Mouse (Mus musculus): ENCODE measurements at regions not wholly inside any gene's neighbourhood (a gene's known extent, or its start where the extent isn't known, plus 50 kb on each side); places are given as distances from the start of the nearest gene placed in this dataset.

DNA sequence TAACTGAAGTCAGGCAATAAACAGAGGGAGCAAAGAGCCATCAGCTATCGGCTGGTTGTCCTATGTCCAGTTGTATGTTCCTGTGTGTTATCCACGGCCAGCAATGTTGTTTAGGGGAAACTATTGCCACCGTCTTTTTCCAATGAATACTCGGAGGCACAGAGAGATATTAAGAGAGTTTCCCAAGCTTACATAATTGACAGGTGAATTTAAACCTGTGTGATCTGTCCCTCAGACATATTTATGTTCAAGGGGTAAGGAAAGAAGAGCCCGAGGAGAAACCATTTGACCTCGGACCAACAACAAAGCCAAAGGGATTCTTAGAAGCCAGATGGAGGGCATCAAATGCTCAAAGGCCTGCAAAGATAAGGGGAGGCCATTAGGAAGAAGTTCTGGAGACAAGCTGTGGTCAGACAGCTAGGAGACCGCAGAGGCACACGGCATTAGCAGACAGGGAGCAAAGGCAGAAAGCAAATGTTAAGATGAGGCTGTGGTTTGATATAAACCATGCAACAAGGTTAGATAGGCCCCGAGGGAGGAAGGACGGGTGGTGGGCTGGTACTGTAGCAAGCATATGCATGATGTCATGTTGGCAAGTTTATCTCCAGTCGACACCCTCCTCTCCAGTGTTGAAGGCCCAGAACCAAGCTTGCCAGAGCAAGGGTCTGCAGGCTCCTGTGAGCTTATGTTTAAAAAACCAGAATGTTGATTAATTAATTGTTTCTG is 82.1 kb upstream of the Cpsf6 start:
- DNase-seq (ENCODE audit: low spot score in 2 of 2), result no peak

DNA sequence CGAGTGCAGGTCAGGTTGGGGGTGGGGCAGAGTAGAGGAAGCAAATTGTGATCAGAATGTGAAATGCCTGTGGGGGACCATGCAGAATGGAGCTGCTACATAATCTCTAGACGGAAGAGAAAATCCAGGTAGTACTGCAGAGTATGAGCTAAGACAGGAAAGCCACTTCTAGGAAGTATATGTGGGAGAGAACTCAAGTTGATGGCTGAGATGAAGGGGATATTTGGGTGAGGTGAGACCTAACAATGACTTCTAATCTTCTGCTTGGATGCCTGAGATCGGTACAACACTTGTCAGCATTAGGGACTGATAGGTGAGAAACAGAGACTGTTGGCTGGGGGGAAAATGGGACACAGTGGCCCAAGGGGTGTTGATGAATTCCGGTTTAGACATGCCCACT is 81.4 kb upstream of the Cpsf6 start:
- no peak for DNase-seq (ENCODE audit: low spot score in 2 of 2)

DNA sequence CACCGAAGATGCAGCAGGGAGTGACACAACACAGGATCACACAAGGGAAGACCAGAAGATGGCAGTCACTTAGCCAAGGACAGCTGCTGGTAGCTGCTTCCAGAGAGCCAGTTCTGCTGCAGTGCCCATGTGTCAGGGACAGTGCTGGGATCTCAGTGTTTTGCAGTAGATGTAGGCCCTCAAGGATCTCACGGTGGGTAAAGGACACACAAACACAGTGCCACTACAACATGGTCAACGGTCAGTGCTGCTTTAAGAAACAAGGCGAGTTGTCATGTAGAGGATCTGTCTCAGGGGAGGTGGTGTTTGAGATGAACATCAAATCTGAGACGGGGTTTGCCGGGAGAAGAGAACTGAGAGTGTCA is 80.5 kb upstream of the Cpsf6 start:
- no peak for DNase-seq (ENCODE audit: low spot score in 2 of 2)

DNA sequence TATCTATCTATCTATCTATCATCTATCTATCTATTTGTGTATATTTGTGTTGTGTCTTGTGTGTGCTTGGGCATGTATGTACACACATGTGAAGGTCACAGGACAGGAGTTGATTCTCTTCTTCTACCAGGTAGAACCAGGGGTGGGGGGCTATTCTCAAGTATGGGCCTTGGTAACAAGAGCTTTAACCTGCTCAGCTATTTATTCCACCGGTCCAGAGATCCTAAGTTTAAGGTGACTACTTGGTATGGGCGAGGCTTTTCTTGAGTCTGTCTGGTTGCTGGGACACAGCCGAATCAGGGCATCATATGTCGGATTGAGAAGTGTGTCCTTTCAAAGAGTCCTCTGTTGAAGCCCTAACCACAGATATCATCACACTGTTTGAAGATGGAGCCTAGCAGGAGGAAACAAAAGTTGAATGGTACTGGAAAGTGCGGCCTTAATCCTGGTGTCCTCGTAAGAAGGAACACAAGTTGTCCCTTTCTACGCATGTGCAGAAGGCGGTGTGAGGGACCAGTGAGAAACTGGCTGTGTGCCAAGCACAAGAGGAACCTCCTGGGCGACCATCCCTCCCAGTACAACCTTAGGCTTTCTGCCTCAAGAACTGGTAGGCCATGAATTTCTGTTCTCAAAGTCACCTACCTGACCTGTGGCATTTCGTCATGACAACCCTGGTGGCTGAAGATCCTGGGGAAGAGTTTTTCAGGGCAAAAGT is 80.0 kb upstream of the Cpsf6 start:
- no peak for DNase-seq (ENCODE audit: low spot score in 2 of 2)

DNA sequence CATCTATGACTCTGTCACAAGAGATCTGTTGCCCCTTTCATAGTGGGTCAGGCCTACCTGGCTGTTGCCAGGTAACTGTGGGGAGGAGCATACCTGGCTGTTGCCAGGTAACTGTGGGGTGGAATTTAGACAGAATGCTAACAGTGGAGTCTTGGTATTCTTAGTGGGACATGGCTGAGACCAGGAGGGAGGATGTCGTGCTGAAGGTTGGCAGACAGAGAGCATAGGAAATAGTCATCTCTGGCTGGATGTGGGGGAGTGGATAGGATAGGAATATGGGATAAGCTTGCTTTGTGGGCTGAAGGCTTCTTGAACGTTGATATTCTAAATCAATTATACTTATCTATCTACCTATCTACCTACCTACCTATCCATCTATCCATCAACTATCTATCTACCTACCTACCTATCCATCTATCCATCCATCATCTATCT is 79.2 kb upstream of the Cpsf6 start:
- no peak for DNase-seq (ENCODE audit: low spot score in 2 of 2)

DNA sequence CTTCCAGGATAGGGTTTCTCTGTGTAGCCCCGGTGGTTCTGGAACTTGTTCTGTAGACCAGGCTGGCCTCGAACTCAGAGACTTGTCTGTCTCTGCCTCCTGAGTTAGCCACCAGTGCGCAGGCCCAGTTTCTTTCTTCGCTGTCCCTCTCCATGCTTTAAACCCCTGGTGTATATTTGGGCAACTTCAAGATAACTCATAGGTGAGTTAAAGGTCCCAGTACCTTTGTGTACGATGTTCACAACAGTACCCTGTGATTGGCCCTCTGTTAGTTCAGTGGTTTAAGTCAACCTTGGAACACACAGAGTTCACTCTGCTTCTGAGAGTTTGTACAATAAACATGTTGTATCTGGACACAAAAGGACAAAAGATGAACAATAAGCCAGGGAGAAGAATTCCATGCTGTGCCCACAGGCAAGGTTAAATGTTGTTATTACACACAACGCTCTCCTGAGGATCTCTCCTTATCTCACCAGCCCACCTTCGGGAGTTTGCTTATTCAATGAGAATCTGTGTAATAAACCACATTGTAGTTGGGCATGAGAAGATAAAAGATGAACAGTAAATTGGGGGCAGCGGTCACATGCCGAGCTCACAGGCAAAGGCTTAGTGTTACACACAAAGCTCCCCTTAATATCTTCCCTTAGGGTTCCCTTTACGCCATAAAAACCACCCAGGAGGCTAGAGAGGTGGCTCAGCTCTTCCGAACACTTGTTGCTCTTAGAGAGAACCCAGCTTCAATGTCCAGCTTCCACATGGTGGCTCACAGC is 78.6 kb upstream of the Cpsf6 start:
- no peak for DNase-seq (ENCODE audit: low spot score in 2 of 2)

DNA sequence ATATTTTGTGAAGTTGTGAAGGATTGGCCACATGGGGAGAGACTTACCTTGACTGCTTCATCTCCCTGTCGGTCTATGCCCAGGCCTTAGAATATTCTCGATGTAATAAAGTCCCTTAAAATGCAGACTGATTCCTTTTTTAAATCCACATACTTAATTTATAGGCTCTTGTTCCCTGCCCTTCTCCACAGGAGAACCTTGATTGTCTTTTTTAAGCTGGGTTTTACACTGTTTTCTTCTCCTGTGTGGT is 77.8 kb upstream of the Cpsf6 start:
- no peak for DNase-seq (ENCODE audit: low spot score in 2 of 2)

DNA sequence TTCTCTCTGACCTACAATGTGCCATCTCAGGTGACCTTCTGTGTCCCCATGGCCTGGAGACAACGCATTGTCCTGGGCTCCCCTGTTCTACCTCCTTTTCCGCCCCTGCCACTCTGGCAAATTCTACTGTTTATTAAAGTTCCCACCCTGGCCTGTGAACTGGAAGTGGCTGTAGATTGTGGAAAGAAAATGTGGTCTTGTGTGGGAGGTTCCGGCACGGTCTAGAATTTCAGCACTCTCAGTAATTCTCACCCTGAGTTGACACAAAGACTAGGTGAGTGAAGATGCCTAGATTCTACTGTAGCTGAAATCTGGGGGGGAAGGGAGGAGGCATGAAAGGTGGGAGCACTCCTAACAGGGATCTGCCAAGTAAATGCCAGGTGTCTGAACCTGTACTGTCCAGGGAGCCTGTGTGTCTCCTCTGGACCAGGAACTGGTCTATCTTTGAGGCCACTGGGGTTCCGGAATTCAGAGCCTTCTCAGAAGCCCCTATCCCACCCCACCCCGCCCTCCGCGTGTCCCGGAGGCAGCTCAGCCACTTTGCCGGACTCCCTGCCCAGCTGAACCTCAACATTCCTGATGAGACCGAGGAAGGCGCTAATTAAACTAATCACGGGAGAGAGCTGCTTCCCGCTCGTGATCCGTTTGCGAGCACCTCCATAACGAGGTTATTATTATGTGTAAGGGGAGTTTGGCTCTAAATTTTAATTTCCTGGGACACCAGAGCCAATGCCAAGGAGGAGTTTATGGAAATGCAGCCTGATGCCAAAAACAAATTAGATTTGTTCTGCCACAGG is 77.3 kb upstream of the Cpsf6 start:
- no peak for DNase-seq (ENCODE audit: low spot score in 2 of 2)

DNA sequence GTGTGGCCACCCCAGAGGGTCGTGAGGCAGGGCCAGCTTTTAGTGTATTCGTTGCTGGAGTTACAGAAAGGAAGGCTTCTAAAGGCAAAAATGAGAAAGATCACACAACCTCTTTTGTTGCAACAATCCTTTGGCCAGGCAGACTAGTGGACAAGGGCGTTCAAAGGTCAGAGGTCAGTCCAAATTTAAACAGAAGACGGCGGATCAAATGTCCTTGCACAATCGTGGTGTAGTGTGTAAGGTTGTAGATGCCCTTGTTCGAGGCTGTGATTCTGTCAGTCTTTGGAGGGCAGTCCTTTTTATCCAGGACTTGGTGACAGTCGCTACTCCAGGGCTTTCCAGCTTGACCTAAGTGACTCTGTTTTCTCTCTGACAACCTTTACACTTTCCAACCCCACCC is 76.6 kb upstream of the Cpsf6 start:
- no peak for DNase-seq (ENCODE audit: low spot score in 2 of 2)

DNA sequence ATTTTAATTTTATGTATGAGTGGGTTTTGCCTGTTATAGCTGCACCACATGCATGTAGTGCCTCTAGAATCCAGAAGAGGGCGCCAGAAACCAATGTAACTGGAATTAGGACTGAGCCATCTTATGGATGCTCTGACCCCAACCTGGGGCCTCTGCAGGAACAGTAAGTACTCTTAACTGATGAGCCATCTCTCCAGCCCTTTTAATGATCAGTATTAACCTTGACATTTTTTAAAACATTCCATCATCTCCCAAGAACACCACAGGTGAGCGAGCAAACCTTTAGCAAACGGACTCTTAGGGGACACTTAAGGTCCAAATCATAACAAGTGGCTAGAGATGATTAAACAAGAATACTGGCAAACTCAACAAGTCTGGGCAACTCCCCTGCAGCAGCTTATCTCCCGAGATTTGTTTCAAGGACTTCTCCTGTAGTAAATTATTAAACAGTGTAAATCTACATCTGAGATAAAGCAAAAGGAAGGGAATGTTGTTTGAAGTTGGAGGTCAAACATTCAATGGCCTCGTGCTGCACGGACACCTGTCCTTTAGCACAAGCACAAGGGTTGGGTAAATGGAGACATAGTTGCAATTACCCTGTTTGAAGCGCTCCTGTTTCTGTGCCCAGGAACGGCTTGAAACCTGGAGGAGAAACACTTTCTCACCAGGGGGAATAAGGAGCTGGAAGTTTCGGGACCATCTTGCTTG is 75.9 kb upstream of the Cpsf6 start:
- no peak for DNase-seq (ENCODE audit: low spot score in 2 of 2)

DNA sequence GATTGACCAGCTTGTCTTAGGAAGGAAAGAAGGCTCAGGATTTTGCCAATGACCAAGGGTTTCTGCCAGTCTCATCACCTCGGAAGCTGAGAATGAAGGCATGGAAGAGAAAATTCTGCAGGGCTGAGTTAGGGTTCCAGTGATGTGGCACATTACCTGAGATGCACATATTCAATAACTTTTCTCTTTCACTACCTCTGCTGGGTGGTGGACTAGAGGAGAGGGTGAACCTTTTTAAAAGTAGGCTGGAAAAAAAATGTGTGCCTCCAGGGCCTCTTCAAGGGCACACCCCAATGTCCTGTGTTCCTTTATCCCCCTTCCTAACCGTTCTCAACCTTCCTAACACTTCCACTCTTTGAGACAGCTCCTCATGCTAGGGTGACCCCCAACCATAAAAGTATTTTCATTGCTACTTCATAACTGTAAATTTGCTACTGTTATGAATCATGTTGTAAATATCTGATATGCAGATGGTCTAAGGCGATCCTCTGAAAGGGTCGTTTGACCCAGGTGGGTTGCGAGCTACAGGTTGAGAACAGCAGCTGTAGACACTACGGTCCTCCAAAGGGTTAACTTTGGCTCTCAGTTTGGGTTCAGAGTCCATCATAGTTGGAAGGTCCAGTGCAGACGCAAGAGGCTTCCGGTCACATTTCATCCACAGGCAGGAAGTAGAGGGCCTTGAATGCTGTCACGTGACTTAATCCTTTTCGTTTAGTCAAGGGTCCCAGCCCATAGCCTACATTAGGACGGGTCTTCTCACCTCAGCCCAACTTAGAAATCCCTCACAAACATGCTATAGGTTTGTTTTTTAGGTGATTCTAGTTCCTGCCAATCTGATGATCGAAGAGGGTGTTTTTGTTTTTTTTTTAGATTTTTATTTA is 75.1 kb upstream of the Cpsf6 start:
- no peak for DNase-seq (ENCODE audit: low spot score in 2 of 2)

DNA sequence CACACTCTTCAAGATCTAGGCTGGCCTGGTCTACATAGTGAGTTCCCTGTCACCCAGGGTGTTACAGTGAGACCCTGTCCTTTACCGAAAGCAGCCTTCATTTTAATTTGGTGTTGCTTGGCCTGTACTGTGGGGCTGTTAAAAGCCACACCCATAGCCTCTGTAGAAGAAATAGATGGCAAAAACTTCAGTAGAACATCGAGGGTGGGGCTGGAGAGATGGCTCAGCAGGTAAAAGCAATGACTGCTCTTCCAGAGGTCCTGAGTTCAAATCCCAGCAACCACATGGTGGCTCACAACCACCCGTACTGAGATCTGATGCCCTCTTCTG is 74.3 kb upstream of the Cpsf6 start:
- DNase-seq (ENCODE audit: low spot score in 2 of 2), result no peak

DNA sequence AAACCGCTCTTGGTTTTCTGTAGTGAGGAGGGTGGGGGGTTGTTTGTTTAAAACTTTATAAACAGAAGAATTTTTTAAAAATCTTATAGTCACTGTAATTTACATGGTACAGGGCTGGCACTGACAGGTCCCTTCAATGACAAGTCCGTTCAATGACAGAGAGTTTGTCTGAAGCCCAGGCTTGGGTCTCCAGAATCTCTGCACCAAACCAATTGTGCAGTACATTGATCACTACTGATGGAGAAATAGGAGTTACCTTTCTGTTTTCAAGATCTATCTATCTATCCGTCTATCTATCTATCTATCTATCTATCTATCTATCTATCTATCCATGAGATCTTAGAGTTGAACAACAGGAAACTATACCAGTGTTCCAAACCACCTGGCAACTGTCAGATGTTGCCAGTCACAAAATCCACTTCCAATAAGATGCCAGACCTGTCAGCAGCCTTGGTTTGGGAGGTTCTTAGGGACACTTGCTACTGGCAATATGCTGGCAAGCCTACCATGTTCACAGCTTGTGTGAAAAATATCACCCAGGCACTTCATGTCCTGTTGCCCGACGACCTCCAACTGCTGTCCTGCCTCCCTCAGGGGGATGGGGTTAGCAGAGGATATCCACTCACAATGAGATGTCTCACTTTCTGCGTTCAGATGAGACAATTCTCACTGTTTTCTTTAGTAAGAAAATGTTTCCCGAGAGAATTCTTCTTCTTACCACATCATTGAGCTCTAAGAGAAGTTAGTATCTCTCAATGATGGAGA is 73.8 kb upstream of the Cpsf6 start:
- no peak for DNase-seq (ENCODE audit: low spot score in 2 of 2)

DNA sequence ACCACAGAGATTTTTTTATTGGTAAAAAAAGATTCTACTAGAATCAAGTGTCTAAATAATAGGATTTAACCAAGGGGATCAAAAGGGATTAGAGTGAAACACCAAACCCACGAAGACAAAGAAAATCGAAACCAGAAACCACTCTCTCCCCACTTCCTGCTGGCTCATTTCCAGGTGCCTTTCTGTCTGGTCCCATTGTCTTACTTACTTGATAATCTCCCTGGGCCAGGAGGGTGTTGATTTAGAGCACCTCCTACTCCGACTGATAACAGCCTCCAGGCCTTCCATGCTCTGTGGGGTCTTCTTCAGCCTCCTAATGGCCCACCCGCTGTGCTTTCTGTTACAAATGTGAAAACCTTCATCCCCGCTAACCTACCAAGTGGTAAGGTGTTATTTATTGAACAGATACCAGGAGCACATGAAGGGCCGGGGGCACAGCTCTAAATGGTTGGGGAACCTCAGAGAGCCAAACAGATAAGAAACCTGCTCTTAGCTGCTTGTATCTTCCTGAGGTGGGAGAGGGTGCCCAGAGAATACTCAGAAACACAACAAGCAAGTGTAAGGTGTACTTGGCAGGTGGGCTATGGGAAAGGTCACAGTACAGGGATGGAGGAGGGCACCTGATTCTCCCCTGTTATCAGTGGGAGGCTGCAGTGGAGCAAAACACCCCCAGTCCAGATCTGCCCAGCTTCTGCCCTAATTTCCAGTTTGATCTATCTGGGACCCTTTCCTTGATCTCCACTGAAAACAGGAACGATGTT is 72.6 kb upstream of the Cpsf6 start:
- no peak for DNase-seq (ENCODE audit: low spot score in 2 of 2)

DNA sequence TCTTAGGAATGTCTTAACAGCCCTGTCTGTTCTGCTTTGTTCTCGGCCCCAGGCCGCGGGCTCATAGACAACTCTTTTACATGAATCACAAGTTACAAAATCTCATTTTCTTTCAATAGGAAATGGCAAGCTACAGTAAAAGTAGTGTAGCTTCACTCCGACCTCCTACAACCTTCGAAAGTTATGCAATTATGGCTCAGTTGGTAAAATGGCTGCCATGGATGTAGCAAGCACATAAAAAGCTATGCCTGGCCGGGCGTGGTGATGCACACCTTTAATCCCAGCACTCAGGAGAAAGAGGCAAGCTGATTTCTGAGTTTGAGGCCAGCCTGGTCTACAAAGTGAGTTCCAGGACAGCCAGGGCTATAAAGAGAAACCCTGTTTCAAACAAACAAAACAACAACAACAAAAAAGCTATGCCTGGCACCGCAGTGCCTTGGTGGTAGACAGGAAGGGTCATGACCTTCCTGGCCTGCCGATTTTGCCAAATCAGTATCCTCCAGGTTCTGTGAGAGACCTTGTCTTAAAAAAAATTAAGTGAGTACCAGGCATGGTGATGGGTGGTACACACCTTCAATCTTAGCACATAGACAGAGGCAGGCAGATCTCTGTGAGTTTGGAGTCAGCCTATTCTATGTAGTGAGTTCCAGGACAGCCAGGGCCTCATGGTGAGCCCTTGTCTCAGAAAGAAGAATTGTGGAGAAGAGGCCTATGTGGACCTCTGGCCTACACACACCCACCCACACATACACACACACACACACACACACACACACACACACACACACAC is 71.8 kb upstream of the Cpsf6 start:
- DNase-seq (ENCODE audit: low spot score in 2 of 2), result no peak

DNA sequence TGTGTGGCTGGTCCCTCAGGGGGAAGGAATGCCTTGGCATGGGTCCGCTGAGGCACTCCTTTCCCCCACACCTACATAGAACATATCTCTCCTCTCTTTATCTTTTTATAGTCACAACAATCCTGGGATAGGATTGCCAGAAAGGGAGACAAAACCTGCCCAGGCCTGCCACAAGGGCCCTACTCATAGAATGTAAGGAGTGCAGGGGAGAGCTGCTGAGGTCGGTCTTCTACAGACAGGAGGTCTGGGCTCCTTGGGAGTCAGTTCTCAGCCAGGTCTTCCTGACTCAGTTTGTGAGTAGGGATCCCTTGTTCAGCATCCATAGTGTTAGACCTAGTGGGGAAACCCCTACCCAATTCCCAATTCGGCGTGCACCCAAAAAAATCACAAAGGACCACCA is 70.8 kb upstream of the Cpsf6 start:
- DNase-seq (ENCODE audit: low spot score in 2 of 2), result no peak

DNA sequence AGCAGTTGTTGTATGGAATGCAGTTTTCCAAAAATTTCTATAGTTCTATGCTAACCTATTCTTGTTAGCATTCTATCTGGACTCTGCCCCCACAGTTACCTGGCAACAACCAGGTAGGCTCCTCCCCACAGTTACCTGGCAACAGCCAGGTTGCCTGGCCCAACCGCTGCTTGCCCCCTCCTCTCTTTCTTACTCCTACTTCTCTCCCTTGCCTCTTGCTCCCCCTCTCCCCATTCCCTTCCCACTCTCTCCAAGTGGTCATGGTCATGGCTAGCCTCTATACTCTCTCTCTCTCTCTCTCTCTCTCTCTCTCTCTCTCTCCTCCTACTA is 70.4 kb upstream of the Cpsf6 start:
- DNase-seq (ENCODE audit: low spot score in 2 of 2), result no peak

DNA sequence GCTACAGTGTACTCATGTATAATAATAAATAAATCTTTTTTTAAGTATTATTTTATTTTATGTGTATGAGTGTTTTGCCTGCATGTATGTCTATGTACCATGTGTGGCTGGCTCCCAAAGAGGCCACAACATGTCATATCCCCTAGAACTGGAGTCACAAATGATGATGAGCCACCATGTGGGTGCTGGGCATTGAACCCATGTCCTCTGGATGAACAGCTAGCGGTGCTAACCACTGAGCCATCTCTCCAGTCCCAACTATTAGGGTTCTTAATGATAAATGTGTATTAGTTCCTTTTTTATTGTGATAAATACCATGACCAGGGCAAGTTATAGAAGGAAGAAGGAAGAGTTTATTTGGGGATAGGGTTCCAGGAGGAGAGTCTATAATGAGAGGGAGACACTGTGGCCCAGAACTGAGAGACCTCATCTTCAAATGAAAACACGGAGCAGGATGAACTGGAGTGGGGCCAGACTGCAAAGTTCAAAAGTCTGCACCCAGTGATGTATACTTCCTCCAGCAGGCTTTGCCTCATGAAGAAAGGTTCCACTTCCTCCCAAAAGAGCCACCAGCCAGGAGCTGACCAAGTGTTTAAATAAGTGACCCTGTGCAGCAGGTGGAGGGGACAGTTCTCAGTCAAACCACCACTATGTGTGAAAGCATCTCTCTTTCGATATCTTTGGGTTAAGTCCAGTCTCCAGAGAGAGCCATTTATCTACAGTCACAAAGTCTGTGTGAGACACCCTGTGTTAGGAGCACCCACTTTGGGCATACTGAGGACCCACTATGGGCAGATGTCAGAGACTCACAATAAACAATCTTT is 69.8 kb upstream of the Cpsf6 start:
- DNase-seq (ENCODE audit: low spot score in 2 of 2), result no peak

All from right cerebral cortex, postnatal 36 days (tissue).